Comparison of ENCODE assay signal across 9 mouse cellular contexts in genomic region chr15:84719791-84720190, GRCm38 (mm10). TPM values are rescaled to one million over a fixed set of nuclear protein-coding genes. Genes with fewer than 3 reads are reported as not detected.
DNase-seq lines count a peak whose midpoint lies in the region; ATAC-seq and TF ChIP-seq lines count a peak whose summit lies in the region.
"Had no signal": no experiment of that assay in that cellular context is flagged by ENCODE, and none has a peak within 500 bp of the region (broad histone marks: within the 10 kb centered on the region; RNA-seq: fewer than 3 reads in every experiment).

Arhgap8 (plus strand) TSS chr15:84720052.

- peak within 1 kb of the TSS; percentile 77 for H3K4me2 ChIP-seq in embryonic facial prominence, embryonic 15.5 days (replicated peaks)
- H3K4me2 ChIP-seq in hindbrain, embryonic 14.5 days (replicated peaks) = peak within 1 kb of the TSS; percentile 25
- peak within 1 kb of the TSS; percentile 48 for H3K4me2 ChIP-seq in neural tube, embryonic 15.5 days

- peaks cover 23% of the 10 kb centered on the region for H3K4me1 ChIP-seq in embryonic facial prominence, embryonic 15.5 days
- peaks cover 9% of the 10 kb centered on the region; the same call in 1 of the 2 replicates for H3K4me1 ChIP-seq in hindbrain, embryonic 14.5 days (replicated peaks; ENCODE audit: control insufficient read depth, insufficient read depth, low read length)
- no peaks in the 10 kb centered on the region for H3K4me1 ChIP-seq in liver, adult 2 months (ENCODE audit: control insufficient read depth, insufficient read depth, low read length)
- peaks cover 15% of the 10 kb centered on the region for H3K4me1 ChIP-seq in neural tube, embryonic 15.5 days

- no peak for TF ChIP-seq POLR2A in liver, adult 2 months (IDR thresholded peaks at IDR 0.05; ENCODE audit: extremely low read depth, insufficient read depth, low read length)

- no peak for TF ChIP-seq CTCF in liver, adult 2 months (IDR thresholded peaks at IDR 0.05; ENCODE audit: low read depth, low read length)

- no peaks in the 10 kb centered on the region for H3K36me3 ChIP-seq in embryonic facial prominence, embryonic 15.5 days
- no peaks in the 10 kb centered on the region for H3K36me3 ChIP-seq in hindbrain, embryonic 14.5 days (replicated peaks; ENCODE audit: control insufficient read depth, insufficient read depth)
- H3K36me3 ChIP-seq in liver, adult 2 months (ENCODE audit: control insufficient read depth, insufficient read depth, low read length) = no peaks in the 10 kb centered on the region
- H3K36me3 ChIP-seq in neural tube, embryonic 15.5 days = no peaks in the 10 kb centered on the region

- peak; percentile 47 for DNase-seq in adrenal gland, postnatal 10 days
- no peak for DNase-seq in adrenal gland, adult 8-10 months
- no peak for DNase-seq in hindbrain, embryonic 14.5 days (ENCODE audit: low spot score)
- no peak for DNase-seq in liver, adult 2 months (ENCODE audit: extremely low read depth, low read depth, low spot score)
- no peak for DNase-seq in right cerebral cortex, postnatal 25 days
- DNase-seq in right cerebral cortex, postnatal 36 days (ENCODE audit: low spot score in 2 of 2) = no peak

- peak; percentile 61; the same call in 1 of the 2 replicates for ATAC-seq in embryonic facial prominence, embryonic 15.5 days (ENCODE audit: insufficient number of reproducible peaks, low FRiP score, low TSS enrichment, low read depth)
- no peak for ATAC-seq in hindbrain, embryonic 14.5 days (ENCODE audit: low FRiP score)
- ATAC-seq in neural tube, embryonic 15.5 days (ENCODE audit: low FRiP score) = no peak

- H3K4me3 ChIP-seq in embryonic facial prominence, embryonic 15.5 days (replicated peaks) = peak within 1 kb of the TSS; percentile 42
- peak within 1 kb of the TSS; percentile 9; the same call in 1 of the 2 replicates for H3K4me3 ChIP-seq in hindbrain, embryonic 14.5 days (replicated peaks; ENCODE audit: low read length)
- peak within 1 kb of the TSS; percentile 35; the same call in 1 of the 2 replicates for H3K4me3 ChIP-seq in liver, adult 2 months (ENCODE audit: insufficient read depth, low read depth, low read length)
- H3K4me3 ChIP-seq in neural tube, embryonic 15.5 days (replicated peaks) = peak within 1 kb of the TSS; percentile 13; the same call in 1 of the 2 replicates

- H3K9me3 ChIP-seq in embryonic facial prominence, embryonic 15.5 days (replicated peaks) = no peaks in the 10 kb centered on the region
- no peaks in the 10 kb centered on the region for H3K9me3 ChIP-seq in hindbrain, embryonic 14.5 days (ENCODE audit: control insufficient read depth, low read length)
- H3K9me3 ChIP-seq in neural tube, embryonic 15.5 days (replicated peaks) = no peaks in the 10 kb centered on the region

- H3K79me2 ChIP-seq in liver, adult 2 months (ENCODE audit: control insufficient read depth, insufficient read depth, low read length) = no peaks in the 10 kb centered on the region

- 1% methylated on average over 24 of the region's 24 CpGs for WGBS in embryonic facial prominence, embryonic 15.5 days
- 5% methylated on average over 21 of the region's 24 CpGs for WGBS in hindbrain, embryonic 14.5 days
- WGBS in liver, adult 2 months = 11% methylated on average over 24 of the region's 24 CpGs
- WGBS in neural tube, embryonic 15.5 days = 4% methylated on average over 24 of the region's 24 CpGs

- no peak within 1 kb of the TSS for H3K27ac ChIP-seq in embryonic facial prominence, embryonic 15.5 days (replicated peaks)
- H3K27ac ChIP-seq in hindbrain, embryonic 14.5 days = no peak within 1 kb of the TSS
- H3K27ac ChIP-seq in liver, adult 2 months (replicated peaks; ENCODE audit: insufficient read depth, low read depth, low read length) = no peak within 1 kb of the TSS
- no peak within 1 kb of the TSS for H3K27ac ChIP-seq in neural tube, embryonic 15.5 days (replicated peaks)
- H3K27ac ChIP-seq: macrophage had no signal

- H3K9ac ChIP-seq in embryonic facial prominence, embryonic 15.5 days = peak within 1 kb of the TSS; percentile 16; the same call in 1 of the 2 replicates
- no peak within 1 kb of the TSS for H3K9ac ChIP-seq in hindbrain, embryonic 14.5 days
- H3K9ac ChIP-seq in liver, adult 2 months (ENCODE audit: low read depth, low read length) = no peak within 1 kb of the TSS
- no peak within 1 kb of the TSS for H3K9ac ChIP-seq in neural tube, embryonic 15.5 days (replicated peaks)

- peaks cover 8% of the 10 kb centered on the region for H3K27me3 ChIP-seq in embryonic facial prominence, embryonic 15.5 days
- peaks cover 29% of the 10 kb centered on the region for H3K27me3 ChIP-seq in hindbrain, embryonic 14.5 days (ENCODE audit: control insufficient read depth, insufficient read depth, low read length)
- H3K27me3 ChIP-seq in liver, adult 2 months (ENCODE audit: control insufficient read depth, insufficient read depth, low read length) = no peaks in the 10 kb centered on the region; the same call in 1 of the 2 replicates
- H3K27me3 ChIP-seq in neural tube, embryonic 15.5 days (replicated peaks) = peaks cover 27% of the 10 kb centered on the region

RNA-seq across cellular contexts. Expression of gene Arhgap8, which starts in this region (rescaled TPM):
- total RNA-seq in adrenal gland, postnatal 10 days (2021) = 1 to 10 TPM; 1.1 to 1.2 TPM
- total RNA-seq in adrenal gland, adult 8-10 months (2022) = 1 to 10 TPM in 3 of 4 experiments, under 1 TPM in 1; 0.64 to 2.6 (median 1.9) TPM
- polyA plus RNA-seq in embryonic facial prominence, embryonic 15.5 days (2015; fragmentation: Nextera tagmentation; extraction: Ambion mirVana) = 4.8 and 6.3 TPM in 2 replicates
- polyA plus RNA-seq in hindbrain, embryonic 14.5 days (2014; fragmentation: Nextera tagmentation; extraction: Ambion mirVana) = 0.87 and 1.0 TPM in 2 replicates
- not detected in 2 replicates for total RNA-seq in liver, adult 2 months (2014; rRNA removed)
- polyA plus RNA-seq in liver, adult 2 months (2012; rRNA removed) = 0.20 TPM in 1 of 2 replicates, not detected in the other
- 2.0 and 10.0 TPM in 2 replicates for polyA plus RNA-seq in neural tube, embryonic 15.5 days (2015; fragmentation: Nextera tagmentation; extraction: Ambion mirVana)
- polyA plus RNA-seq: macrophage had no signal

Comparison
In these comparisons a context has a peak if more than half of its experiments do, and no peak if none do; other contexts are left out.
1. H3K4me2 ChIP-seq: peak in every context shown above with its lines; median percentile 77 in embryonic facial prominence, embryonic 15.5 days; 48 in neural tube, embryonic 15.5 days; 25 in hindbrain, embryonic 14.5 days.